Mouse (Mus musculus) cerebellum, adult 2 months (tissue): ENCODE results near the gene Ppp1r21.

Source experiments
- CTCF ChIP-seq: fragments of 200-500 bp; IDR thresholded peaks from 2 replicates; pipeline ENCODE4 v1.5.1; 2011; ENCODE audit warnings: low read depth, mild to moderate bottlenecking, control low read depth, low read length, moderate library complexity, borderline replicate concordance; ENCODE audit not compliant: insufficient read depth
- POLR2A ChIP-seq: fragments of 200-500 bp; IDR thresholded peaks from 2 replicates; pipeline ENCODE4 v1.6.1; 2011; ENCODE audit warnings: low read length, control low read depth, borderline replicate concordance; ENCODE audit not compliant: insufficient read depth

GRCm38 (mm10) chr17:88531176-88531575, 1.3 kb downstream of the Ppp1r21 start:
- no peak for TF ChIP-seq CTCF
- TF ChIP-seq POLR2A = no peak
